Mouse (Mus musculus) midbrain, postnatal 0 days (tissue): Measurements from ENCODE around the gene Gmpr. TPM values are rescaled to one million over a fixed set of nuclear protein-coding genes. Genes with fewer than 3 reads are reported as not detected.

Experiments
- ATAC-seq: fragments of 200-750 bp; cut with Nextera tagmentation; 2 replicates; pipeline ENCODE4 v1.8.0; 2017; ENCODE audit warnings: moderate number of reproducible peaks, mild to moderate bottlenecking, moderate TSS enrichment, moderate library complexity; ENCODE audit not compliant: low FRiP score
- DNase-seq: peaks from one replicate; pipeline ENCODE4 v3.0.0-alpha.2; 2015; ENCODE audit warnings: low spot score
- H3K27ac ChIP-seq: fragments of 300-500 bp; sonication (generic); 2 replicates; pipeline ENCODE4 v1.5.1; 2014; ENCODE audit warnings: low read depth, mild to moderate bottlenecking, low read length, mixed read lengths
- H3K27me3 ChIP-seq: fragments of 300-500 bp; sonication (generic); 2 replicates; pipeline ENCODE4 v1.6.1; 2014; ENCODE audit warnings: low read length, control low read depth, mixed read lengths; ENCODE audit not compliant: insufficient read depth
- H3K36me3 ChIP-seq: fragments of 300-500 bp; sonication (generic); 2 replicates; pipeline ENCODE4 v1.6.1; 2014; ENCODE audit warnings: low read length, control low read depth, mixed read lengths; ENCODE audit not compliant: insufficient read depth
- H3K4me1 ChIP-seq: fragments of 300-500 bp; sonication (generic); 2 replicates; pipeline ENCODE4 v1.6.1; 2014; ENCODE audit warnings: mild to moderate bottlenecking, control low read depth, antibody characterized with exemption, low read length, mixed read lengths; ENCODE audit not compliant: insufficient read depth
- H3K4me2 ChIP-seq: fragments of 300-500 bp; sonication (generic); 2 replicates; pipeline ENCODE4 v1.6.1; 2014; ENCODE audit warnings: low read depth, mild to moderate bottlenecking, low read length, mixed read lengths; ENCODE audit not compliant: poor library complexity, severe bottlenecking
- H3K4me3 ChIP-seq: fragments of 300-500 bp; sonication (generic); 2 replicates; pipeline ENCODE4 v1.5.1; 2014; ENCODE audit warnings: low read depth, mild to moderate bottlenecking, low read length, moderate library complexity
- H3K9ac ChIP-seq: fragments of 300-500 bp; sonication (generic); replicated peaks from 2 replicates; pipeline ENCODE4 v1.6.1; 2014; ENCODE audit warnings: mild to moderate bottlenecking, low read length, moderate library complexity, mixed read lengths; ENCODE audit not compliant: poor library complexity, severe bottlenecking
- H3K9me3 ChIP-seq: fragments of 300-500 bp; sonication (generic); 2 replicates; pipeline ENCODE4 v1.6.1; 2016; ENCODE audit warnings: low read length, control low read depth
- CTCF ChIP-seq: IDR thresholded peaks from 2 replicates; pipeline ENCODE4 v1.5.1; 2016; ENCODE audit warnings: antibody characterized with exemption, mild to moderate bottlenecking
- WGBS: fragments of 180-500 bp; shearing (Covaris S2); extraction: QIAGEN DNeasy Blood & Tissue Kit; methylation state at CpG from one replicate; pipeline ENCODE4 v1.1.7; 2014; 5-methylcytosine and 5-hydroxymethylcytosine counted together
- polyA plus RNA-seq: library from polyadenylated mRNA; unstranded; fragments of >200 nt; fragmentation: Nextera tagmentation; extraction: Ambion mirVana; gene quantifications from 2 replicates; pipeline ENCODE4 v1.2.1, GENCODE M21; 2015
- total RNA-seq: library from RNA; depleted of rRNA; stranded (reverse); fragments of >200 nt; gene quantifications from 2 replicates; pipeline ENCODE4 v1.2.3, GENCODE M21; 2014

The Gmpr gene
- total and polyA plus RNA-seq, 2 experiments from 2014 or later: 29.2 to 36.7 TPM

DNA sequence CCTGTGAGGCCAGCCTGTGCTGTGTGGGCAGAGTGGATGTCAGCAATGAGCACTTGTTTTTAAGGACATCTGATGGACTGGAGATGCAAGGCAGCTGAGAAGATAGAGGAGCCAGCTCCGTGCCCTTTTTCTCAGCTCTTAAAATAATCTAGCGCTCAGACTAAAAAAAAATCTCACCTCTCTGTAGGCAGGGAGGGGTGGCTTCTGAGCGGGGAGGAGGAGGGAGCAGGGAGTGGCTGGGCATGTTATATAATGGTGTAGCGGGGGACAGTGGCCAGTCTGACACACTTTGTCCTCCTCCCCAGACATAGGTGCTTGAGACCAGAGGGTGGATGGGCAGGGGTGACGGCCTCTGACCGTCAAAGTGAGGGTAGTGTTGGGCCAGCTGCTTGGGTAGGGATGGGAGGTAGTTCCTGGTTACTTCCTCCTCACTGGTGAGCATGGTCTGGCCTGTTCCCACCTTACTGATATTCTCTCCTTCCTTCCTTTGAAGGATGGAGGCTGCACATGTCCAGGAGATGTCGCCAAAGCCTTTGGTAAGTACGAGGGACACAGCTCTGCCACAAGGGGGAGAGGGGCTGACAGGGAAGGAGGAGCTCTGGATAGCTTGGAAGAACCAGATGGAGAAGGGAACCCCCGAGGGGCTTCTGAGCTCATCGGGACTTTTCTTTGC lies 31.4 kb downstream of the Gmpr start:
- TF ChIP-seq CTCF: peak; percentile 97
- Histone ChIP-seq H3K4me1 (no peaks in the 10 kb centered on the region), H3K4me3 (peak overlapping the region; percentile 38), H3K9me3 (no peaks in the 10 kb centered on the region), H3K9ac (peak overlapping the region; percentile 62; the same call in 1 of the 2 replicates), H3K4me2 (peak overlapping the region; percentile 64), H3K27me3 (no peaks in the 10 kb centered on the region), H3K27ac (peak overlapping the region; percentile 72), H3K36me3 (no peaks in the 10 kb centered on the region)
- WGBS: 34% methylated on average over 10 of the region's 10 CpGs
- peak; percentile 97 for DNase-seq
- peak; percentile 92 for ATAC-seq

DNA sequence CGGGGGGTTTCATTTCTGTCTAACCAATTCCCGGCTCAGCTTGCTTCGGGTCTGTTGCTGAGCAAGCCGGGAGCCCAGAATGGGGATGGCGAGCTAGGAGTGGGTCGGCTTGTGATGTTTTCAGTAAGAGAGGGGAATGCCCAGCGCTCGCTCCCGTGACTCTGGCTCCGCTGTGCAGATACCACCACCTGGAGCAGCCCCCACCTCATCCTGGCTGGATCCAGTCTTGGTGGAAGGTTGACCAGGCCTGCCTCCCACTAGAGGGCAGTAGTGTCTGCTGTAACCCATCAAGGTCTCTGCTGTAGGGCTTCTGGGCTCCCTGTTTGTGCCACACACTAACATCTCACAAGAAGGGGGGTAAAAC lies 31.9 kb downstream of the Gmpr start:
- Histone ChIP-seq H3K36me3 (no peaks in the 10 kb centered on the region), H3K27me3 (no peaks in the 10 kb centered on the region), H3K4me1 (no peaks in the 10 kb centered on the region), H3K4me2 (peak overlapping the region; percentile 64), H3K9ac (peak overlapping the region; percentile 62; the same call in 1 of the 2 replicates), H3K27ac (peak overlapping the region; percentile 72), H3K9me3 (no peaks in the 10 kb centered on the region), H3K4me3 (peak overlapping the region; percentile 38)
- DNase-seq (peak; percentile 96), ATAC-seq (peak; percentile 94)
- WGBS: 2% methylated on average over 10 of the region's 10 CpGs
- TF ChIP-seq CTCF: peak; percentile 79

DNA sequence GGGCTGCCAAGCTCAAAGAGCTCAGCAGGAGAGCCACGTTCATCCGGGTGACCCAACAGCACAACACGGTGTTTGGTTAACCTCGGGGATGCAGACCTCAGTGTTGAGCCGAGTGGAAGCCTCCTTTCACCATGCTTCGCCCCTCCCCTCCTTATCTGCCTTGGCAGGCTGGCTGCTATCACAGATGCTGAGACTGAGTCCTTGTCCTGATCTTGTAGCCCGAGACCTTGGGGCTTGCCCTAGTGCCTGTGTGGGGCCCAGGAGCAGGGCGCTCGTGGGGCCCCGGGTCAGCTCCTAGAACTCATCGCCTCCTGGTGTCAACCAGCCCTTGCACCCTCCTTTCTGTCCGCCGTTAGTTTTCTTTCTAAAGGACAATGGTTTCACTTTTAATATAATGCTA lies 38.7 kb downstream of the Gmpr start:
- Histone ChIP-seq H3K27ac (no peak overlapping the region), H3K4me2 (no peak overlapping the region), H3K36me3 (peaks cover 3% of the 10 kb centered on the region; the same call in 1 of the 2 replicates), H3K4me3 (no peak overlapping the region), H3K27me3 (no peaks in the 10 kb centered on the region), H3K9ac (no peak overlapping the region), H3K9me3 (no peaks in the 10 kb centered on the region), H3K4me1 (no peaks in the 10 kb centered on the region)
- no peak for DNase-seq
- no peak for ATAC-seq
- TF ChIP-seq CTCF: no peak
- 88% methylated on average over 13 of the region's 13 CpGs for WGBS

DNA sequence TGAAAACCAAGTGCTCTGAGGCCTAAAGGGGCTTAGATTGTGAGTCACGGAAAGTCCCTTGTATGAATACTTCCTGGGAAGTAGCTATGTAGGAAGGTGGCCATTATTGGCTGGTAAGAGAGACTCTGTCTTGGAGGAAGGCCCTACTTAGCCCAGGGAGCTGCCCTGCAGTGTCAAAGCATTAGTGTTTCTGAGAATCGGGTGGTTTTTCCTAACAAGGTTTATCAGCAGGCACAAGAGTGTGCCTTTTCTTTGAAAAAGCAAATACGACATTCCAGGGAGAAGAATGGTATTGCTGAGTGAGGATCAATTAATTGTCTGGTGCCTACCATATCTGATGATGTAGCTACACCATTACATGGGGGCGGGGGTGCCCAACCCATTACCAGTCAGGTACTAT lies 39.7 kb downstream of the Gmpr start:
- WGBS: 84% methylated on average over 4 of the region's 4 CpGs
- ATAC-seq: no peak
- peaks cover 3% of the 10 kb centered on the region; the same call in 1 of the 2 replicates for H3K36me3 ChIP-seq
- no peak overlapping the region for H3K4me3 ChIP-seq
- DNase-seq: no peak
- no peak overlapping the region for H3K27ac ChIP-seq
- H3K9me3 ChIP-seq: no peaks in the 10 kb centered on the region
- H3K4me2 ChIP-seq: no peak overlapping the region
- no peaks in the 10 kb centered on the region for H3K4me1 ChIP-seq
- no peaks in the 10 kb centered on the region for H3K27me3 ChIP-seq
- TF ChIP-seq CTCF: no peak
- H3K9ac ChIP-seq: no peak overlapping the region

DNA sequence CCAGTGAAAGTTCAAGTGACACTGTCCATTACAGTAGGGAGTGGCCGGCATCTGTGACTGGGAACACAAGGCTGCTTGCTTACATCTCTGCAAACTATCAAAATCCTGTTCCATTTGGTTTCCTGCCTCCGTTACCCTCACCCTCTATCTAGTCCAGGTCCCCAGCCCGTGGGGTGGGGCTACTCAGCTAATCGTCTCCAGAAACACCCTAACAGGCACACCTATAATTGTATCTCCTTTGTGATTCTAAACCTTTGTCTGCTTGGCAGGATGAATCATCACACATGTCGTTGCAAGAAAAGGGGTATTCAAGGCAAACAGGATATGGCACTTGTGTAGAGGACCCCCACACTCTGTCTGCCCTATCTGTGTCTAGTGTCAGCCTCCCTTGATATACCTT lies 40.3 kb downstream of the Gmpr start:
- ATAC-seq: no peak
- WGBS: 84% methylated on average over 5 of the region's 5 CpGs
- TF ChIP-seq CTCF: no peak

DNA sequence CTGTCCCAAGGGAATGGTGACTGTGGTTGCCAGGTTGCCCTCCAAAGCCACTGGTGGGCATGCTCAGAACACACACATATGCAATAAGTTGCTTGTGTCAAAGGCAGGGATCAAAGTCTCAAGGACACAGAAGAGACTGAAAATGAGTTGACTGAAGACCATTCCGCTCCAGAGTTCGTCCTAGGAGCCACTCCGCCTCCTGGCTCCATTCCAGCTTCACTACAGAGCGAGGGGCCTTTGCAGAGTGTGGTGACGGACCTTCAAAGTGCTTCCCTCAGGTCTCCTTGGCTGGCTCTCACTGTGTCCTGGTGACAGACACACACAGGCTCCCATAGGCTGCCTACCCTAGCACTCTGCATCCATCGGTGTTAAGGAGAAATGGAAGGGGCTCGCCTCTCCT lies 46.4 kb downstream of the Gmpr start:
- H3K4me3 ChIP-seq: no peak overlapping the region
- no peak overlapping the region for H3K27ac ChIP-seq
- WGBS: 60% methylated on average over 7 of the region's 7 CpGs
- no peak overlapping the region for H3K4me2 ChIP-seq
- 0 out of 2 replicates have a peak, but pooled peaks cover 3% of the 10 kb centered on the region for H3K36me3 ChIP-seq
- peak; percentile 37 for DNase-seq
- H3K4me1 ChIP-seq: no peaks in the 10 kb centered on the region
- no peaks in the 10 kb centered on the region for H3K27me3 ChIP-seq
- no peaks in the 10 kb centered on the region for H3K9me3 ChIP-seq
- TF ChIP-seq CTCF: no peak
- ATAC-seq: no peak
- no peak overlapping the region for H3K9ac ChIP-seq

More for the DNA sequence above, 40.3 kb downstream of the Gmpr start:
- no peak overlapping the region for H3K9ac ChIP-seq
- no peak for DNase-seq
- peaks cover 3% of the 10 kb centered on the region; the same call in 1 of the 2 replicates for H3K36me3 ChIP-seq
- H3K27me3 ChIP-seq: no peaks in the 10 kb centered on the region
- no peaks in the 10 kb centered on the region for H3K9me3 ChIP-seq
- H3K4me3 ChIP-seq: no peak overlapping the region
- no peak overlapping the region for H3K27ac ChIP-seq
- no peak overlapping the region for H3K4me2 ChIP-seq
- no peaks in the 10 kb centered on the region for H3K4me1 ChIP-seq
